Mouse (Mus musculus): ENCODE results near the gene Plce1.
"Not testable (repeated sequence)": the region's sequence is repeated elsewhere in the genome, so short reads cannot be mapped to it uniquely, and the experiment has no call there.

The Plce1 gene

DNA sequence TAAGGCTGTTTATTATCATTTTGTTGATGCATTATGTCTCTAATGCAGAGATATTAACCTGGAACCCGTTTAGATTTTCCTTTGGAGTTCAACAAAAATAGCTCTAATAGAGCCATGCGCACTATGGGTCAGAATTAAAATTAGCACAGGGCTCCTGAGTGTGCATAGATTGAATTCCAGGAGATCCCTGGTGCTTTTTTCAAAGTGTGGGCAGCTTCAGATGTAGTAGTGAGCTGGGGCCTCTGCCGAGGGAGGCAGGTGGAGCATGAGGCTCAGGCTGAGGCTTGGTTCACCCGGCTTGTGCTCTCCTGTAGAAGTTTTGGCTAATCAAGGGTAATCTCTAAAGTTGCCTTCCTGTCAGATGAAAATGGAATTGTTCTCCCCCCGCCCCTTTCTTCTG is 17.3 kb downstream of the Plce1 start:
- DNase-seq (ENCODE audit: low spot score), result no peak

DNA sequence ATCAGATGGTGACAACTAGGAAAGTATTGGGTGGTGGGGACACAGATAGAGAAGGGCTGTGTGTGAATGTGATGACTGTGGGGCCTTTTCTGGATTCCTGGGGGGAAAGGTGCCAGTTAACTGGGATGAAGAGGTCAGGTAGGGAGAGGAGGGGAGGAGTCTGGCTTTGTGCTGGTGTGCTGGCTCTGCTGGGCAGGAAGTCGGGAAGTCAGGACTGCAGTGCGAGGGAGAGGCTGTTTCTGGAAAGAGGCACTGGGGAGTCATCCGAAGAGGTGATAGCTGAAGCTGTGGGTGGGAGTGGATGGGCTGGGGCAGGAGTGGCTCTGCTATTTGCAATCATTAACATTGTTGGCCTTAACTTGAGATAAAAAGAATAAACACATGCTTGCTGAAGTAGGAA is 23.7 kb downstream of the Plce1 start:
- no peak for DNase-seq (ENCODE audit: low spot score)

DNA sequence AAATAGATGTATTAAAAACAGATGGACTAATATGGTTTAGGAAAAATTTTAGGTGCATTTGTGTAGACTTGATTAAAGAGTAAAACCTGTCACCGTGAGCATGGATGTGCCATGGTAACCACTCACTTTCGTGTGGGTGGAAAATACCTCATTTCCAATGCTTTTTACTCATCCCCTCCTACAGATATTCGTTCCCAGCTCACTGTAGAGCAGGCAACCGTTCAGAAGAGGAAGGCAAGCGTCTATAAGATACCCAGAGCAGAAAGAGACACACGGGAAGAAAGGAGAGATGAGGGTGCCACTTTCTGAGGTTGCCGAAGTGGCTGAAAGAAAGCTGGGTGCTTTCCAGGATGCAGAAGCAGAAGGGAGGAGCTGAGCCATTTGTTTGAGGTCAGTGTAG is 25.2 kb downstream of the Plce1 start:
- no peak for DNase-seq (ENCODE audit: low spot score)

GRCm38 (mm10) chr19:38507251-38507965 is 26.5 kb downstream of the Plce1 start:
- DNase-seq (ENCODE audit: low spot score), result no peak

DNA sequence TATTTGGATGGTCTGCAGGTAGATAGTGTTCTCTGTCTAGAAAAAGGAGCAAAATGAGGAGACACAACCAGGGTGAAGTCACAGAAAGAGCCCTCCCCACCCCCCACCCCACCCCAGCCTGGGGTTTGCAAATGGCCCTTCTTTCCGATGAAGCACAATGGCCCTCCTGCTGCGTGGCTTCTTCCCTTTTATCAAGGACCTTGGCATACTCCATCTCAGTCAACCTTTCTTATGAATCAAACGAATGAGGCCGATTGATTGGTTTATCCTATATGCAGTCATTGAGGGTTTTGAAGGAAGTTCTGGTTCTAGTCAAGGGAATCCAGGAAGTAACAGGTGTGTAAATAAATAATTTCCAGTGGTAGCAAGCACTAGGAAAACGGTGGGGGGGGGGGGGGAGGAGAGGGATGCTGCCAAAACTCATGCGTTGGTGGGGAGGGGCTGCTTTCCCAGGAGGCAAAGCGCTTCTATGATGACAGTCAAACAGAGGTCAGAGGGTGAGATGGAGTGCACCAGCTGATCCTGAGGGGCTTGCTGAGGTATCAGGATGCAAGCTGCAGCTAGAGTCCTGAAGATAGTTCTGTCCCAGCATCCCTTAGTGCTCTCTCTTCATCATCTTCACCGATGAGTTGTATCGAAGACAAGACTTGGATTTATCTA is 27.2 kb downstream of the Plce1 start:
- DNase-seq (ENCODE audit: low spot score), result no peak

GRCm38 (mm10) chr19:38514417-38515184 is 33.7 kb downstream of the Plce1 start:
- no peak for DNase-seq (ENCODE audit: low spot score)

DNA sequence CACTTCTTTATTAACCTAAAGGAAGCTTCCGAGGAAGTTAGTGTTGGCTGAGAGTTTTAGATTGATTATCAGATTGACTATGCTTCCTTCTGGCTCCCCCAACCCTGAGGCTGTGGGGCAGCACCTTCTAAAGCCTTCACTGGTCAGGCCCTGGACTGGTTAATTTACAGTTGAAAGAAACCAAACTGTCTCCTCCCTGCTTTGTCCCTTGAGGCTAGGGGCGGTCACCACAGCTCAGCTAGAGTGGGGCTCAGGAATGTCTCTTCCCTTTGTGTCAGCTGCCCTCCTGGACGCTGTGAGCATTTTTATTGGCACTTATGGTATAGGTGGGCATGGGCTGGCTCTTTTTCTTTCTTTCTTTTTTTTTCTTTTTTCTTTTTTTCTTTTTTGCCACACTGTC is 45.9 kb downstream of the Plce1 start:
- DNase-seq (ENCODE audit: low spot score), result no peak

DNA sequence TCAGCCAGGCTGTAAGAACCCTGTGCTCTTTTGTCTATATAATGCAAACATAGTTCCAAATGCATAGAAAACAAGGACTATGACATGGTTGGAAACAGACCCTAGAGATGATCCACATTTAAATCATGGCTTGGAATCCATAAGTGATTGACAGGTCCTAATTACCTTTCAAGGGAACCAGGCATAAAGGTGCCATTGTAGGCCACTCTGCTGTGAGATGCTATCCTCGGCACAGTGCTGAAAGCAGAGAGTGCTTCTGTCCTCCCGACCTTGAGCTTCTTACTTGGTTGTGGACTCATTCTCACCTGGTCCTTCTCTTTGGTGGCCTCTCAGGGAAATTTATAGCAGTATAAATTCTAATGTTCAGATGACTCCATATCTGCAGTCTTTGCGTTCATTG is 46.6 kb downstream of the Plce1 start:
- no peak for DNase-seq (ENCODE audit: low spot score)

- DNase-seq (ENCODE audit: low spot score), result no peak
Measured at GRCm38 (mm10) chr19:38533230-38533629, 52.3 kb downstream of the Plce1 start.

DNA sequence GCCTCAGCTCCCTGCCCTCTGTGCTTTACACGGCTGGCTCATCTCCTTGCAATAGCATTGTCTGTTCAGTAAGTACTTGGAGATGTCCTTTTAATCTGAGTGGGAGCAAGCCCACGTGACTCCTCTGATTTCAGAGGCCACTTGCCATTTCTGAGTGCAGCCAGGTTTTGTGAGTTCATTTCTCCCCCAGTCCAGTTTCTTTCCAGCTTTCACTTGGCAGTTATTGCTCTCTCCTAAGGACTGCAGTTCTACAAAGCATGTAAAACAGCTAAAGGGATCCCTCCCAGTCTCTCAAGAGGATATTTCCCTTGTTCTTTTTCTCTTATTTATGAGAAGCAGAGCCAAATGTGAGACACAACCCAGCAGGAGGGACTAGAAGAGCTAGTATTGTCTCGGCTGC is 58.4 kb downstream of the Plce1 start:
- DNase-seq (ENCODE audit: low spot score), result no peak

GRCm38 (mm10) chr19:38540549-38540948 is 59.6 kb downstream of the Plce1 start:
- DNase-seq (ENCODE audit: low spot score), result no peak

- DNase-seq (ENCODE audit: low spot score), result no peak
Measured at GRCm38 (mm10) chr19:38549487-38550058, 68.7 kb downstream of the Plce1 start.

- DNase-seq (ENCODE audit: low spot score), result no peak
Measured at GRCm38 (mm10) chr19:38553551-38553950, 72.6 kb downstream of the Plce1 start.

DNA sequence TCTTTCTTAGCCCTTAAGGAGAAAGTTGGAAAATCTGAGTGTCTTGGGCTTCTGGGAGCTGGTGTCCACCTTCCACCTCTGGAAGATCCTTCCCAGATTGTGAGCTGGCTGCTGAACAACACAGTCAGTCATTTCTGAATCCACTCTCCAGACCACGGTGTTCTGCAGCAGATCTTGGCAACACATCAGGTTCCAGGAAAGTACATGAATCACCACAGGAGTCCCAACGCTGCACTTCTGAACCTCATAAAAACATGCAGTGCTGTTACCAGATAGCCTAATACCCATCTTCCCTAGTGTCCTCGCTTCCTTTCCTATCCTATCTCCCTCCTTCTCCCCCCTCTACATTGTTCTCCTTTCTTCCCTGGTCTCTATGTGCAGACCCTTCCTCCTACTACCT is 74.5 kb downstream of the Plce1 start:
- DNase-seq (ENCODE audit: low spot score), result no peak

- no peak for DNase-seq (ENCODE audit: low spot score)
Measured at GRCm38 (mm10) chr19:38558816-38559215, 77.9 kb downstream of the Plce1 start.

DNA sequence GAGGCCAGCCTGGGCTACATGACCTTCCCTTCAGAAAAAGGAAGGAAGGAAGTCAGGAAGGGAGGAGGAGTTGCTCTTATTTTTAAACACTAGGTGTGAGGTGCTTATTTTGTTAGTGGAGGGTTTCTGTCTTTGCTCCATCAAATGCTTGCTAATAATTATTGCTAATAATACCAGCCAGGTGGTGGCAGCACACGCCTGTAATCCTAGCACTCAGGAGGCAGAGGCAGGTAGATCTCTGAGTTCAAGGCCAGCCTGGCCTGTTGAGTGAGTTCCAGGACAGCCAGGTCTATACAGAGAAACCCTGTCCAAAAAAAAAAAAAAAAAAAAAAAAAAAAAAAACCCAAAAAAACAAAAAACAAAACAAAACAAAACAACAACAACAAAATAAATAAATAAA is 81.0 kb downstream of the Plce1 start:
- not testable (repeated sequence) for DNase-seq (ENCODE audit: low spot score)

DNA sequence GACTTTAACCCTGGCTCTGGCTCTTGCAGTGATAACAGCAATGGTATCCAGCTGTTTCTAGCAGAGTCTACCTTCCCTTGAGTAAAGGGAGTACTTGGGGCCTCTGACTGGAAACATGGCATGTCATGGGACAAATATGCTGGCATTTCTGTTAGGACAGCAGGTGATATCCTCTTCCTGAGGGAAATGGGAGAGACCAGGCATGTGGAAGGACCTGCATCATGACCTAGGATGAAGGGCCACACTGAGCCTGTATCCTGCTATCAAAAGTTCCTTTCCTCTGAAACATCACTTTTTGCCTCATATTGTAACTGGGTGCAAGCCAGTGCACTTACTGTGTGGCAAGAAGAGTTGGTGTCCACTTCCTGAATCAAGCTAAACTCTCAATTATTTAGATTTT is 85.2 kb downstream of the Plce1 start:
- no peak for DNase-seq (ENCODE audit: low spot score)

GRCm38 (mm10) chr19:38566752-38567151 is 85.8 kb downstream of the Plce1 start:
- no peak for DNase-seq (ENCODE audit: low spot score)

GRCm38 (mm10) chr19:38567331-38567730 is 86.4 kb downstream of the Plce1 start:
- DNase-seq (ENCODE audit: low spot score), result no peak

- no peak for DNase-seq (ENCODE audit: low spot score)
Measured at GRCm38 (mm10) chr19:38578554-38579146, 97.7 kb downstream of the Plce1 start.

DNA sequence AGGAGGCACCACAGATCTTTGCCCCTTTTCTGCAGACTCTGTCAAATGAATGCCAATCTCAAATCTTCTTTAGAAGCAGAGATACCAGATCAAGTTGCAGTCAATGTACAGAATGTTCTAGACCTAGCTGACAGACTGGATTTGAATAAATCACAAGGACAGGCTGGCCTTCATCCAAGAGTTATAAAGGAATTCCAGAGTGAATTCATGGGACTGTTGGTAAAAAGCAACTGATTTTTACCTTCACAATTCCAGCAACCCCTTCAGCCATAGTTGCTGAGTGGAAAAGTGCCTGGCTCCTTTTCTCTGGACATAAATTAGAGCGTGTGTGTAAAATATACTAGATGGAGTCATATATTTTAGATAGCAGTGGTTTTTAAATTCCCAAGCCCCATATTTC is 102.0 kb downstream of the Plce1 start:
- no peak for DNase-seq (ENCODE audit: low spot score)

GRCm38 (mm10) chr19:38587559-38587958 is 106.7 kb downstream of the Plce1 start:
- no peak for DNase-seq (ENCODE audit: low spot score)
